Mouse (Mus musculus) testis, adult 2 months (tissue): ENCODE data around the gene Serpina5.

ENCODE experiments used
- CTCF ChIP-seq: fragments of 200-500 bp; IDR thresholded peaks from 2 replicates; pipeline ENCODE4 v1.5.1; 2012; ENCODE audit warnings: low read depth, mild to moderate bottlenecking, inconsistent platforms, low read length, moderate library complexity; ENCODE audit not compliant: control insufficient read depth, insufficient read depth, insufficient replicate concordance
- POLR2A ChIP-seq: fragments of 200-500 bp; IDR thresholded peaks from 2 replicates; pipeline ENCODE4 v1.6.1; 2012; ENCODE audit warnings: low read depth, mild to moderate bottlenecking, inconsistent platforms, low read length, moderate library complexity; ENCODE audit not compliant: control insufficient read depth

DNA sequence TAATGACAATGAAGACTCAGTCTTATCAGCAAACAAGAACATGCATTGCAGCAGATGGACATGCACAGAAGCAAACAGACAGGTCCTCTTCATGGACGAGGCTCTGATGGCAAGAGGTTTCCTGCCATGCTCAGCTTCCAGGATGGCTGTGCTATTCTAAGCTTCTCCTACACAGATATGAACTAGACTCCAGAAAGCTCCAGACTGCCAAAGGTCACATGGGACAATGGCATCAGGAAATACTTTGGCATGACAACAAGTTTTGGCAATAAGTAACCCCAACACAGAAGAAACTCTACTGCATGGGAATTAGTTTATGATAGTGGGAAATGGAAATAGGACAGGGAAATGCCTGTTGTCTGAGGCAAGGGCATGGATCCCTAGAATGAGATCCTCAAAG lies 42.4 kb downstream of the Serpina5 start:
- TF ChIP-seq POLR2A = no peak
- no peak for TF ChIP-seq CTCF
